Mouse (Mus musculus) MEL (cell line): ENCODE measurements at regions not wholly inside any gene's neighbourhood (a gene's known extent, or its start where the extent isn't known, plus 50 kb on each side); places are given as distances from the start of the nearest gene placed in this dataset.

Experiments
- DNase-seq: peaks from one replicate; pipeline ENCODE4 v3.0.0; 2011; ENCODE audit warnings: low read depth, low spot score
- H3K27ac ChIP-seq: 2 replicates; pipeline ENCODE4 v1.5.1; 2012; ENCODE audit warnings: low read depth, mild to moderate bottlenecking, control low read depth, low read length, moderate library complexity; ENCODE audit not compliant: control insufficient read depth
- H3K27me3 ChIP-seq, 2 experiments: fragments of 150-350 bp in 1 of 2; sonication (generic) in 1 of 2; 2 replicates each; pipeline ENCODE4 v1.6.1; 2012; ENCODE audit warnings: low read length in 2 of 2, mild to moderate bottlenecking in 2 of 2, improper control_type of control experiment in 1 of 2, moderate library complexity in 1 of 2; ENCODE audit not compliant: insufficient read depth in 2 of 2, control insufficient read depth in 1 of 2
- H3K36me3 ChIP-seq, 2 experiments: 2 replicates each; pipeline ENCODE4 v1.6.1; 2012 to 2014; ENCODE audit warnings: low read length in 2 of 2, improper control_type of control experiment in 1 of 2, inconsistent platforms in 1 of 2, mild to moderate bottlenecking in 1 of 2; ENCODE audit not compliant: insufficient read depth in 2 of 2, control insufficient read depth in 1 of 2
- H3K4me1 ChIP-seq, 2 experiments: fragments of 150-350 bp in 1 of 2; sonication (generic) in 1 of 2; 2 replicates each; pipeline ENCODE4 v1.6.1; 2012; ENCODE audit warnings: low read length in 2 of 2, improper control_type of control experiment in 1 of 2, mild to moderate bottlenecking in 1 of 2; ENCODE audit not compliant: insufficient read depth in 2 of 2, control insufficient read depth in 1 of 2
- H3K4me3 ChIP-seq, 2 experiments: fragments of 150-350 bp in 1 of 2; sonication (generic) in 1 of 2; 2 replicates each; pipeline ENCODE4 v1.5.1; 2012; ENCODE audit warnings: low read depth in 2 of 2, low read length in 2 of 2, mild to moderate bottlenecking in 2 of 2, moderate library complexity in 2 of 2, control low read depth in 1 of 2, improper control_type of control experiment in 1 of 2; ENCODE audit not compliant: control insufficient read depth in 1 of 2, insufficient read depth in 1 of 2
- H3K79me2 ChIP-seq: 2 replicates; pipeline ENCODE4 v1.6.1; 2012; ENCODE audit warnings: mild to moderate bottlenecking, low read length, moderate library complexity; ENCODE audit not compliant: control insufficient read depth, poor library complexity, insufficient read depth
- H3K9ac ChIP-seq: 2 replicates; pipeline ENCODE4 v1.6.1; 2012; ENCODE audit warnings: low read depth, mild to moderate bottlenecking, control low read depth, low read length, moderate library complexity; ENCODE audit not compliant: control insufficient read depth, poor library complexity, severe bottlenecking
- H3K9me3 ChIP-seq: fragments of 150-350 bp; sonication (generic); replicated peaks from 2 replicates; pipeline ENCODE4 v1.6.1; 2012; ENCODE audit warnings: mild to moderate bottlenecking, low read length, improper control_type of control experiment, moderate library complexity; ENCODE audit not compliant: insufficient read depth
- BHLHE40 ChIP-seq: IDR thresholded peaks from 2 replicates; pipeline ENCODE4 v1.6.1; 2012; ENCODE audit warnings: low read depth, mild to moderate bottlenecking, inconsistent platforms, low read length, improper control_type of control experiment, borderline replicate concordance
- CHD1 ChIP-seq: IDR thresholded peaks from 2 replicates; pipeline ENCODE4 v1.6.1; 2012; ENCODE audit warnings: low read depth, mild to moderate bottlenecking, inconsistent platforms, low read length, improper control_type of control experiment
- CTCF ChIP-seq, 3 experiments: IDR thresholded peaks in 2 of 3; conservative IDR thresholded peaks in 1 of 3; 2 replicates each; pipeline ENCODE4 v1.5.1; 2011 to 2012; ENCODE audit warnings: low read length in 3 of 3, low read depth in 2 of 3, mild to moderate bottlenecking in 2 of 3, improper control_type of control experiment in 1 of 3, inconsistent platforms in 1 of 3, mixed read lengths in 1 of 3, moderate library complexity in 1 of 3; ENCODE audit not compliant: control insufficient read depth in 1 of 3, insufficient read depth in 1 of 3, poor library complexity in 1 of 3, severe bottlenecking in 1 of 3
- E2F4 ChIP-seq: IDR thresholded peaks from 2 replicates; pipeline ENCODE4 v1.6.1; 2011; ENCODE audit warnings: low read depth, low read length, improper control_type of control experiment, borderline replicate concordance
- ELF1 ChIP-seq: IDR thresholded peaks from 2 replicates; pipeline ENCODE4 v1.6.1; 2014; ENCODE audit warnings: low read depth, mild to moderate bottlenecking, inconsistent platforms, low read length, improper control_type of control experiment, moderate library complexity
- EP300 ChIP-seq, 2 experiments: IDR thresholded peaks; 2 replicates each; pipeline ENCODE4 v1.6.1; 2011; ENCODE audit warnings: improper control_type of control experiment in 2 of 2, low read length in 2 of 2, low read depth in 1 of 2, mild to moderate bottlenecking in 1 of 2
- ETS1 ChIP-seq: IDR thresholded peaks from 2 replicates; pipeline ENCODE4 v1.6.1; 2012; ENCODE audit warnings: low read depth, mild to moderate bottlenecking, inconsistent platforms, low read length, improper control_type of control experiment, moderate library complexity
- GABPA ChIP-seq: IDR thresholded peaks from 2 replicates; pipeline ENCODE4 v1.6.1; 2012; ENCODE audit warnings: low read depth, mild to moderate bottlenecking, inconsistent platforms, low read length, improper control_type of control experiment, moderate library complexity
- GATA1 ChIP-seq: IDR thresholded peaks from 2 replicates; pipeline ENCODE4 v1.6.1; 2011; ENCODE audit warnings: low read depth, low read length, improper control_type of control experiment
- HCFC1 ChIP-seq: IDR thresholded peaks from 2 replicates; pipeline ENCODE4 v1.6.1; 2012; ENCODE audit warnings: low read depth, mild to moderate bottlenecking, inconsistent platforms, low read length, improper control_type of control experiment, moderate library complexity
- JUND ChIP-seq: IDR thresholded peaks from 2 replicates; pipeline ENCODE4 v1.6.1; 2011; ENCODE audit warnings: low read depth, mild to moderate bottlenecking, improper control_type of control experiment, low read length
- KAT2A ChIP-seq: conservative IDR thresholded peaks from 2 replicates; pipeline ENCODE4 v1.6.1; 2012; ENCODE audit warnings: low read depth, low read length, improper control_type of control experiment, inconsistent platforms
- MAFK ChIP-seq: IDR thresholded peaks from 2 replicates; pipeline ENCODE4 v1.6.1; 2011; ENCODE audit warnings: low read depth, mild to moderate bottlenecking, low read length, improper control_type of control experiment, borderline replicate concordance
- MAX ChIP-seq: IDR thresholded peaks from 2 replicates; pipeline ENCODE4 v1.6.1; 2011; ENCODE audit warnings: low read length, improper control_type of control experiment
- MAZ ChIP-seq: IDR thresholded peaks from 2 replicates; pipeline ENCODE4 v1.6.1; 2012; ENCODE audit warnings: low read depth, mild to moderate bottlenecking, inconsistent platforms, low read length, improper control_type of control experiment
- MXI1 ChIP-seq: IDR thresholded peaks from 2 replicates; pipeline ENCODE4 v1.6.1; 2011; ENCODE audit warnings: mild to moderate bottlenecking, low read depth, low read length, improper control_type of control experiment
- MYB ChIP-seq: IDR thresholded peaks from 2 replicates; pipeline ENCODE4 v1.6.1; 2011; ENCODE audit warnings: mild to moderate bottlenecking, low read depth, low read length, improper control_type of control experiment
- MYC ChIP-seq: IDR thresholded peaks from 2 replicates; pipeline ENCODE4 v1.6.1; 2011; ENCODE audit warnings: low read depth, mild to moderate bottlenecking, low read length, improper control_type of control experiment, moderate library complexity
- NELFE ChIP-seq: IDR thresholded peaks from 2 replicates; pipeline ENCODE4 v1.6.1; 2011; ENCODE audit warnings: low read depth, low read length, improper control_type of control experiment
- NRF1 ChIP-seq: IDR thresholded peaks from 2 replicates; pipeline ENCODE4 v1.6.1; 2014; ENCODE audit warnings: low read depth, mild to moderate bottlenecking, inconsistent platforms, low read length, improper control_type of control experiment, moderate library complexity; ENCODE audit not compliant: poor library complexity, insufficient read depth, severe bottlenecking
- POLR2A ChIP-seq, 2 experiments: IDR thresholded peaks; 2 replicates each; pipeline ENCODE4 v1.6.1; 2011 to 2012; ENCODE audit warnings: low read length in 2 of 2, mild to moderate bottlenecking in 2 of 2, control low read depth in 1 of 2, improper control_type of control experiment in 1 of 2, low read depth in 1 of 2, moderate library complexity in 1 of 2; ENCODE audit not compliant: control insufficient read depth in 1 of 2, insufficient read depth in 1 of 2, poor library complexity in 1 of 2
- POLR2AphosphoS2 ChIP-seq: IDR thresholded peaks from 2 replicates; pipeline ENCODE4 v1.6.1; 2011; ENCODE audit warnings: low read length, improper control_type of control experiment
- POLR2AphosphoS5 ChIP-seq: IDR thresholded peaks from 2 replicates; pipeline ENCODE4 v1.6.1; 2012; ENCODE audit warnings: low read depth, borderline replicate concordance, mild to moderate bottlenecking, inconsistent platforms, low read length, moderate library complexity, mixed read lengths
- RAD21 ChIP-seq: IDR thresholded peaks from 2 replicates; pipeline ENCODE4 v1.6.1; 2011; ENCODE audit warnings: mild to moderate bottlenecking, low read depth, low read length, improper control_type of control experiment
- RCOR1 ChIP-seq: IDR thresholded peaks from 2 replicates; pipeline ENCODE4 v1.6.1; 2012; ENCODE audit warnings: low read depth, mild to moderate bottlenecking, inconsistent platforms, low read length, improper control_type of control experiment
- SIN3A ChIP-seq: IDR thresholded peaks from 2 replicates; pipeline ENCODE4 v1.6.1; 2012; ENCODE audit warnings: low read length, improper control_type of control experiment, inconsistent platforms
- SMC3 ChIP-seq: IDR thresholded peaks from 2 replicates; pipeline ENCODE4 v1.6.1; 2011; ENCODE audit warnings: low read depth, low read length, improper control_type of control experiment
- TAL1 ChIP-seq: IDR thresholded peaks from 2 replicates; pipeline ENCODE4 v1.6.1; 2012; ENCODE audit warnings: mild to moderate bottlenecking, inconsistent platforms, low read length, moderate library complexity, mixed read lengths
- TBP ChIP-seq: IDR thresholded peaks from 2 replicates; pipeline ENCODE4 v1.8.0; 2011; ENCODE audit warnings: low read depth, low read length, improper control_type of control experiment
- TCF12 ChIP-seq: IDR thresholded peaks from 2 replicates; pipeline ENCODE4 v1.6.1; 2014; ENCODE audit warnings: low read depth, mild to moderate bottlenecking, inconsistent platforms, low read length, improper control_type of control experiment, moderate library complexity
- UBTF ChIP-seq: IDR thresholded peaks from 2 replicates; pipeline ENCODE4 v1.6.1; 2012; ENCODE audit warnings: low read depth, mild to moderate bottlenecking, inconsistent platforms, low read length, improper control_type of control experiment, moderate library complexity, borderline replicate concordance; ENCODE audit not compliant: insufficient read depth
- USF1 ChIP-seq: IDR thresholded peaks from 2 replicates; pipeline ENCODE4 v1.6.1; 2014; ENCODE audit warnings: low read depth, mild to moderate bottlenecking, inconsistent platforms, low read length, improper control_type of control experiment, moderate library complexity
- USF2 ChIP-seq, 2 experiments: IDR thresholded peaks; 2 replicates each; pipeline ENCODE4 v1.6.1; 2011 to 2012; ENCODE audit warnings: improper control_type of control experiment in 2 of 2, low read length in 2 of 2, borderline replicate concordance in 1 of 2, inconsistent platforms in 1 of 2, low read depth in 1 of 2, mild to moderate bottlenecking in 1 of 2; ENCODE audit not compliant: insufficient read depth in 1 of 2
- ZC3H11A ChIP-seq: IDR thresholded peaks from 2 replicates; pipeline ENCODE4 v1.6.1; 2012; ENCODE audit warnings: low read depth, mild to moderate bottlenecking, inconsistent platforms, low read length, improper control_type of control experiment
- ZKSCAN1 ChIP-seq: IDR thresholded peaks from 2 replicates; pipeline ENCODE4 v1.6.1; 2012; ENCODE audit warnings: low read depth, mild to moderate bottlenecking, inconsistent platforms, low read length, improper control_type of control experiment, moderate library complexity
- ZMIZ1 ChIP-seq: IDR thresholded peaks from 2 replicates; pipeline ENCODE4 v1.6.1; 2012; ENCODE audit warnings: low read depth, mild to moderate bottlenecking, inconsistent platforms, low read length, improper control_type of control experiment, moderate library complexity
- ZNF384 ChIP-seq: IDR thresholded peaks from 2 replicates; pipeline ENCODE4 v1.6.1; 2012; ENCODE audit warnings: low read depth, mild to moderate bottlenecking, inconsistent platforms, low read length, improper control_type of control experiment

- H3K36me3 ChIP-seq = peaks cover 0 to 33% of the 10 kb centered on the region in 2 experiments; a peak in 2 of 4 replicates
- H3K27me3 ChIP-seq = no peaks in the 10 kb centered on the region; a peak in 1 of 4 replicates
- peaks cover 10 to 37% of the 10 kb centered on the region in 2 experiments for H3K4me1 ChIP-seq
- H3K79me2 ChIP-seq = peaks cover 7% of the 10 kb centered on the region; the same call in 1 of the 2 replicates
- H3K9ac ChIP-seq = peak overlapping the region; percentile 91
- peak; percentile 96 for DNase-seq
- no peaks in the 10 kb centered on the region for H3K9me3 ChIP-seq
- peak overlapping the region; percentile 73 to 74 for H3K4me3 ChIP-seq
- peak overlapping the region; percentile 87 for H3K27ac ChIP-seq
- no peak for TF ChIP-seq MYB
- no peak for TF ChIP-seq TAL1
- no peak for TF ChIP-seq RAD21
- no peak for TF ChIP-seq JUND
- TF ChIP-seq RCOR1 = 0 out of 2 replicates have a peak, but pooled peaks have one; percentile 13
- TF ChIP-seq GATA1 = no peak
- no peak for TF ChIP-seq GABPA
- TF ChIP-seq TCF12 = 0 out of 2 replicates have a peak, but pooled peaks have one; percentile 13
- TF ChIP-seq ZKSCAN1 = no peak
- TF ChIP-seq MAX = peak; percentile 50; the same call in 1 of the 2 replicates
- no peak for TF ChIP-seq KAT2A
- no peak for TF ChIP-seq MAFK
- no peak for TF ChIP-seq CHD1
- peak; percentile 71 for TF ChIP-seq MXI1
- TF ChIP-seq UBTF = 0 out of 2 replicates have a peak, but pooled peaks have one; percentile 32
- TF ChIP-seq SMC3 = no peak
- TF ChIP-seq USF1 = no peak
- 0 out of 2 replicates have a peak, but pooled peaks have one; percentile 24 for TF ChIP-seq ELF1
- TF ChIP-seq ETS1 = peak; percentile 51
- TF ChIP-seq HCFC1 = no peak
- TF ChIP-seq ZC3H11A = no peak
- TF ChIP-seq POLR2AphosphoS2 = no peak
- TF ChIP-seq POLR2AphosphoS5 = no peak
- no peak for TF ChIP-seq E2F4
- TF ChIP-seq NELFE = peak; percentile 45
- TF ChIP-seq BHLHE40 = no peak
- TF ChIP-seq SIN3A = peak; percentile 72; the same call in 1 of the 2 replicates
- TF ChIP-seq MYC = no peak
- peak; percentile 97 for TF ChIP-seq MAZ
- 0 out of 2 replicates have a peak, but pooled peaks have one; percentile 5 for TF ChIP-seq TBP
- TF ChIP-seq USF2 (IDR thresholded peaks at IDR 0.05; ENCODE audit: borderline replicate concordance in 1 of 2, insufficient read depth in 1 of 2, low read depth in 1 of 2, low read length in 2 of 2) = no peak
- no peak for TF ChIP-seq CTCF (IDR thresholded peaks at IDR 0.05 in 2 of 3, conservative IDR thresholded peaks at IDR 0.05 in 1 of 3; ENCODE audit: control insufficient read depth in 1 of 3, insufficient read depth in 1 of 3, low read depth in 2 of 3, low read length in 3 of 3, poor library complexity in 1 of 3, severe bottlenecking in 1 of 3)
- 0 out of 2 replicates have a peak, but pooled peaks have one; percentile 39 for TF ChIP-seq ZMIZ1
- TF ChIP-seq ZNF384 = peak; percentile 22; the same call in 1 of the 2 replicates
- TF ChIP-seq NRF1 = 0 out of 2 replicates have a peak, but pooled peaks have one; percentile 20
- no peak; a peak in 2 of 4 replicates for TF ChIP-seq EP300 (IDR thresholded peaks at IDR 0.05; ENCODE audit: low read depth in 1 of 2, low read length in 2 of 2)
- peak in 1 of 2 experiments; percentile 38; a peak in 1 of 4 replicates for TF ChIP-seq POLR2A (IDR thresholded peaks at IDR 0.05; ENCODE audit: control insufficient read depth in 1 of 2, insufficient read depth in 1 of 2, low read depth in 1 of 2, low read length in 2 of 2, poor library complexity in 1 of 2)
These were observed 129.4 kb upstream of the Ubr2 start for GRCm38 (mm10) chr17:47139730-47140231.
